Mouse (Mus musculus) heart, postnatal 0 days (tissue): ENCODE measurements around the gene Mxi1.

Experiments
- CTCF ChIP-seq: IDR thresholded peaks from 2 replicates; pipeline ENCODE4 v1.5.1; 2016; ENCODE audit warnings: antibody characterized with exemption, control low read depth, low read depth
- EP300 ChIP-seq: IDR thresholded peaks from 2 replicates; pipeline ENCODE4 v1.6.1; 2016; ENCODE audit warnings: antibody characterized with exemption, low read depth

DNA sequence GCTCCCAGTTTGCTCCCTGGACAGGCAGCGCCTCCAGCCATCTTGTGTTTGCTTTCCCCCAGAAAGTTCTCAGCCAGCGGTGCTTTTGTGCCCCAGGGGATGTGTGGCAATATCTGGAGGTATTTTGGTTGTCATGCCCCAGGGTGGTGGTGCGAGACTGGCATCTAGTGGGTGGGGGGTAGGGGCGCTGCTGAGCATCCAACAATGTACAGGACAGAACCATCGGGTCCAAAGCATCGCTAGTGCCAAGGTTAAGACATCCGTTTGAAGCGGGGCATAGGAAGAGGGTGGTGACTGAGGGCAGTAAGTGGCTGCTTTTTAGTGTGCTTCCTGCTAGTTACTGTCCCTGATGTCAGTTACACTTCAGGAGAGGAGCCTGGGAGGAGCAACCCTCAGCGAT, 17.8 kb downstream of the Mxi1 start:
- TF ChIP-seq CTCF (no peak), EP300 (no peak)
